Mouse (Mus musculus): ENCODE measurements around the gene Lst1.

DNA sequence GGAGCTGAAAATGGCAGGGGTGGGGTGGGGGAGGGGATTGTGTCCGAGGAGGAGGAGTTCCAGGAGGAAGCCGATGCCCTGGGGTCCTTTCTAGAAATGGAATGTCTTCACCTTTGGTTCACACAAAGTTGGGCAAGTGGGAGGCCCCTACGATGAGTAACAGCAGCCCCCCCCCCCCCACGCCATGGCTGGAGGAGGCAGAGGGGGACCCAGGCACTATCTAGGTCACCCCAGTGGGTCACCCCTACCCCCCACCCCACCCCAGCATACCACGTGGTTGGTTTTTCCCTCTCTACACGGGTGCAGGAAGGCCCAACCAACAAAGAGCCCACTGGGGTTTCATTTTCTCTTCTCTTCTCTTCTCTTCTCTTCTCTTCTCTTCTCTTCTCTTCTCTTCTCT, 8.9 kb upstream of the Lst1 start:
- TF ChIP-seq GATA1 (IDR thresholded peaks at IDR 0.05; ENCODE audit: borderline replicate concordance, low read length) (no peak), FLI1 (IDR thresholded peaks at IDR 0.05; ENCODE audit: low read length) (no peak)

All from megakaryocyte, embryonic 14.5 days (primary cell).